Mouse (Mus musculus) embryonic stem cell, embryonic (primary cell): ENCODE measurements around the gene Micu1.

Experiments
- CTCF ChIA-PET, 4 experiments: fragments of 300-600 bp in 2 of 4; fragments of 350-600 bp in 2 of 4; sonication (Branson Sonifier 250); formaldehyde crosslinking; loops; one replicate each; lab custom pipeline; 2022; ENCODE audit warnings: inconsistent platforms in 2 of 4; lab: Charles Lee
- POLR2A ChIA-PET, 4 experiments: fragments of 300-600 bp in 2 of 4; fragments of 350-600 bp in 2 of 4; sonication (Branson Sonifier 250); formaldehyde crosslinking; loops; one replicate each; lab custom pipeline; 2022; ENCODE audit warnings: antibody characterized with exemption in 4 of 4, inconsistent platforms in 1 of 4; lab: Charles Lee

The Micu1 gene

DNA sequence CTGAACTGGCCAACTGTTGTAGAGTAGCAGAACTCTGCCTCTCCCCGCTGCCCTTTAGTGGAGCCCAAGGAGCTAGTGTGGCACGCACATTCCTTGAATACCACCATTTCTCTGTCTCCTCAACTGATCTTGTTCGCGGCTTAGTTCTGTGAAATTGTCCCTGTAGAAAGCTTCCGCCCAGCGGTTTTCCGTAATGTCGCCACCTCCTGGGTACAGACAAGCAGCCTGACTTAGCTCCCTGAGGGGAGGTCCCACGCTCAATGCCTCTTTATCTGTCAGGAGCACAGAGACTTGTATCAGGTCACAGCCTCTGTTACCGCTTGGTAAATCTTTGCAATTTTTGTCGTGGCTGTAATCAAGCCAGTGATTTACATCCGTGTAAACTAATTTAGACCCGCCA, 110.7 kb downstream of the Micu1 start:
- CTCF ChIA-PET: interaction anchor here in 3 of 4 experiments (0.6 to 2.2 kb wide), 22 partner anchors 10 to 434 kb away, joined by 3 to 9 read pairs (median 4); no protein-coding TSS in a partner anchor

DNA sequence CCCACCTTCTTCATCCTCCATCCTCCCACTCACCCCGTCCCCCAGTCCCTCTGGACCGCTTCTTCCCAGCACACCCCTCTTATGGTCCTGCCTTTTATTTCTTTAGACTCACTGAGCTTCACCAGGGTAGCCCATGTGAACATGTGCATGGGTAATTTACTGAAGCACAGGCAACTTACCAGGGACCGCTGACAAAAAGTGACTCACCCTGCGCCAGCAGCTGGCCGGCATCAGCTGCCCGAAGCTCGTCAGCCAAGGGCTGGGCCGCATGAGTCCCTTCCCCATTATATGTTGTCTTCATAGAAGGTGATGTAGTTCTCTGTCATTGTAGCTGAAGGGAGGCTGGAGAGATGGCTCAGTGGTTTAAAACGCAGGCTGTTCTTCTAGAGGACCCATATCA, 111.5 kb downstream of the Micu1 start:
- CTCF ChIA-PET: interaction anchor here (0.6 to 2.2 kb wide), 15 partner anchors 9 to 869 kb away, joined by 3 to 18 read pairs (median 4); no protein-coding TSS in a partner anchor
- POLR2A ChIA-PET: interaction anchor here in 2 of 4 experiments (0.8 to 2.2 kb wide), 6 partner anchors 11 to 521 kb away, joined by 3 to 7 read pairs (median 4); no protein-coding TSS in a partner anchor

More for the DNA sequence above, 110.7 kb downstream of the Micu1 start:
- POLR2A ChIA-PET: interaction anchor here (0.6 to 2.2 kb wide), 14 partner anchors 8 to 489 kb away, joined by 3 to 7 read pairs (median 3); partner anchors contain the start of gene P4ha1 (in 1 of the 4)

DNA sequence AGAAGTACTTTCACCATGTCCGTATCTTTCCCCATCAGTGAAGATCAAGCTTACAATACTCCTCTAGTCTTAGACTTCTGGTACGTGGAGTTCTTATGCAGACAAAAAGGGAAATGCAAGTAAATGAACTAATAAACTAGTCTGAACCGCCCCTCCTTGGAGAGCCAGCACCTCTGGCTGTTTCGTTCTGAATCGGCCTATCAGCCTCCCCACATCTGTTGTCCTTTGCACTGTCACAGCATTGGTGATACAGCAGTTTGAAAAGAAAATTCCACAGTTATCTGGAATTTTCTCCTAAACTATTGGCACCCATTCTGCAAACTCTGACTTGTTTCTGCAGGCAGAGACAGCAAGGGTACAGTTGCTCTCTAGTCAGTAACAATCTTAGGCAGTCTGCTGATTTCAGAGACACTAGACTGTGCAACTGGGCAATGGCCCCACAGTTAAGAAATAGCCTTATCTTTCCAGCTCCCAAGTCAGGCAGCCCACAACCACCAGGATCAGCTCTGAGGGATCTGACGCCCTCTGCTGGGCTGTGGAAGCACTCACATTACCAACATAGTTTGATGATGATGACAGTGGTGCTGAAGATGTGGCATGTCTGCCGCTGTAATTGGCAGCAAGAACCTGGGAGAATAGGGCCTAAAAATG, 112.4 kb downstream of the Micu1 start:
- CTCF ChIA-PET: interaction anchor here (0.6 to 2.2 kb wide), 21 partner anchors 10 to 870 kb away, joined by 3 to 18 read pairs (median 4); no protein-coding TSS in a partner anchor
- POLR2A ChIA-PET: interaction anchor here in 2 of 4 experiments (0.5 to 1.0 kb wide), 6 partner anchors 10 to 491 kb away, joined by 3 to 9 read pairs (median 4); partner anchors contain the start of genes Mcu (in 1 of the 2) and P4ha1 (in 1 of the 2)

DNA sequence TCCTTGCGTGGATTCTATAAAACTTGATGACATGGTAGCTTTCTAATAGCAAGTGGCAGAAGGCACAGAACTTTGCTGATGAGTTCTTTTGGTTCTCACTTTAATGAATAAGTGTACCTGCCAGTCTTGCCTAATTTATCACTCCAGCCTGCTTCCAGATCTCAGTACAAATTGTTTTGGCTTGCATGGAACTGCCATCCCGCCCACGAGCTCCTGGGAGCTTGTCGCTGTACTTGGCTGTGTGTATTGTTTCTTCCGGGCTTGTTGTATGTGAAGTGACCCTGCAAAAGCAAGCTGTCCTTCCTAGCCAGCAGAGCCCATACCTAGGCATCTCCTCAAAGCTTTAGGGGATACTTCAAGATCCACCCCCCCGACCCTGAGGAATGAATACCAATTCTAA, 114.3 kb downstream of the Micu1 start:
- CTCF ChIA-PET: interaction anchor here (0.5 to 1.1 kb wide), 5 partner anchors 49 to 325 kb away, joined by 3 to 9 read pairs (median 4); no protein-coding TSS in a partner anchor

DNA sequence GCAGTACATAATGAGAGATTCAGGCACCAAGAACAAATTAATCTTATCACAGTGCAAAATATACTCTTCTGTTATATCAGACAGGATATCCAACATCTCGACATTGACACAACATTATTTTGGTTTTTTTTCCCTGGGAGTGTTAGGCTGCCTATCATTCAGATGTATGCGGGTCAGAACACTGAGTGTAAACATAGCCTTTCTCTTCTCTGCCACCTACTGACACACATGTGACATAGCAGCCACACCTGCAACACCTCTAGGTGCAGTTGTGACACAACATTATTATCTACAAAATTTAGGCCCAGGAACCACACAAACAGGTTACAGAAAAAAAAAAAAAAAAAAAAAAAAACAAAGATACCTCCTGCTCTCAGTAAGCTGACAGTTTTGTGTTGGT, 115.3 kb downstream of the Micu1 start:
- CTCF ChIA-PET: interaction anchor here (0.6 to 1.0 kb wide), 18 partner anchors 10 to 1217 kb away, joined by 3 to 10 read pairs (median 4); partner anchors contain the start of gene Anapc16 (in 1 of the 4)
- POLR2A ChIA-PET: interaction anchor here in 3 of 4 experiments (0.7 to 1.3 kb wide), 3 partner anchors 132 to 953 kb away, joined by 3 to 6 read pairs (median 5); partner anchors contain the start of gene P4ha1 (in 1 of the 3)

More for the DNA sequence above, 114.3 kb downstream of the Micu1 start:
- POLR2A ChIA-PET: interaction anchor here in 3 of 4 experiments (0.7 to 0.9 kb wide), 5 partner anchors 100 to 952 kb away, joined by 3 to 6 read pairs (median 3); partner anchors contain the start of genes Gm10322 (in 1 of the 3) and P4ha1 (in 1 of the 3)

DNA sequence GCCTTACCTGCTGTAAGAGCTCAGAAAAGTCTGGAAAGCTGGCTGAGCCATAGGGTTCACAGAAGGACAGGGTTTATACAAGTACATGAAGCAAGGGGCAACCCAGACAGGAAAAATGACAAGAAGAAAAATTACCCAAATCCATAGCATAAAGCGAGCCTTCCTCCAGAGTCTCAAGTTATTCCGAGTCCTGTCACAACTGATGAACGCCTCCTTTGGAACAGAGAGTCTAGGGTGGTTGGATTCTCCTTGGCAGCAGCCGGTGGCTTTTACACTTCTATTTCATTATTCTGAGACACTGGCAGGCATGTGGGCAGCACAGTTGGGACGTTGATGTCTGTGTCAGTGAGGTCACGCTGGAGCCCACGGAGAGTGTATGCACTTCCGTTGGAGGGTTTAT, 115.7 kb downstream of the Micu1 start:
- ChIA-PET CTCF (interaction anchor here (0.6 to 1.4 kb wide), 18 partner anchors 9 to 1217 kb away, joined by 3 to 10 read pairs (median 4); partner anchors contain the start of gene Anapc16 (in 1 of the 4)), POLR2A (interaction anchor here in 2 of 4 experiments (0.7 to 1.3 kb wide), 2 partner anchors 131 to 495 kb away, joined by 3 to 5 read pairs; partner anchors contain the start of gene P4ha1 (in 1 of the 2))

DNA sequence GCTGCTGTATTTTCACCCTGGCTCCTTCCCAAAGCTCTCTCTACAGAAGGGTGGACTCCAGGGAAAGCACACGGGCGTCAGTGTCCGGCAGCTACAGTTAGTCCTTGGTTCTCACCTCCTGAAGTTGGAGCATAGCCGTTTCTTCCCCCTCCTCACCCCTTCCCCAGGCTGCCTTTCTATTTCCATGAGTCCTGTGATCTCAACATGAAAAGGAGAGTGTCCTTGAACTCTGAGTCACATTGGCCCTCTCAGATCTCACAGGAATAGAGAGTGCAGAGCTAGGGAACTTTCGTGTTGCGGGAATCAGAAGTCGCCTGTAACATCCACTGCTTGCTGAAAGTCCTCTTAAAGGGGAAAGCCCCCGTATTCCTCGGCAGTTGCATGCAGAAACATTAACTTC, 116.9 kb downstream of the Micu1 start:
- ChIA-PET POLR2A (interaction anchor here in 1 of 4 experiments (1.2 to 1.3 kb wide), 2 partner anchors 496 kb away, joined by 3 read pairs; partner anchors contain the start of gene P4ha1), CTCF (interaction anchor here (0.5 to 3.1 kb wide), 9 partner anchors 11 to 368 kb away, joined by 3 to 9 read pairs (median 4); no protein-coding TSS in a partner anchor)

DNA sequence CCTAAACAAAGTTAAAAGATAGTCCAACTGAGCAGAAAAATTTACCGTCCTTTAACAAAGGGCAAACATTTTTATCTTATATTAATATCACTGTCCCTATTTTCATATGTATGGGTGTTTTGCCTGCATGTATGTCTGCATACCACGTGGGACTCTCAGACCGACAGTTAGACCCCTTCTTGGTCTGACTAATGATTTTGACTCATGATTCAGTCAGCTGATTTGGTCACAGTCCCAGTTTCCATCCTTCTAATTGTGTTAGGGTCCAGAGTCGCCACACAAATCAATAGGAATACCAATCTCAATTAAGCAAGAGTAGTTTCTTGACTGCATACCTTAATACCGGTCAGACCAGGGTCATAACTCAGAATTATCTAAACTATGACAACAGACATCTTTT, 118.6 kb downstream of the Micu1 start:
- ChIA-PET CTCF (interaction anchor here in 1 of 4 experiments (1.0 to 3.1 kb wide), 2 partner anchors 26 to 44 kb away, joined by 4 to 9 read pairs; no protein-coding TSS in a partner anchor), POLR2A (interaction anchor here in 1 of 4 experiments (1.0 to 1.4 kb wide), 2 partner anchors 8 to 44 kb away, joined by 3 to 4 read pairs; no protein-coding TSS in a partner anchor)

DNA sequence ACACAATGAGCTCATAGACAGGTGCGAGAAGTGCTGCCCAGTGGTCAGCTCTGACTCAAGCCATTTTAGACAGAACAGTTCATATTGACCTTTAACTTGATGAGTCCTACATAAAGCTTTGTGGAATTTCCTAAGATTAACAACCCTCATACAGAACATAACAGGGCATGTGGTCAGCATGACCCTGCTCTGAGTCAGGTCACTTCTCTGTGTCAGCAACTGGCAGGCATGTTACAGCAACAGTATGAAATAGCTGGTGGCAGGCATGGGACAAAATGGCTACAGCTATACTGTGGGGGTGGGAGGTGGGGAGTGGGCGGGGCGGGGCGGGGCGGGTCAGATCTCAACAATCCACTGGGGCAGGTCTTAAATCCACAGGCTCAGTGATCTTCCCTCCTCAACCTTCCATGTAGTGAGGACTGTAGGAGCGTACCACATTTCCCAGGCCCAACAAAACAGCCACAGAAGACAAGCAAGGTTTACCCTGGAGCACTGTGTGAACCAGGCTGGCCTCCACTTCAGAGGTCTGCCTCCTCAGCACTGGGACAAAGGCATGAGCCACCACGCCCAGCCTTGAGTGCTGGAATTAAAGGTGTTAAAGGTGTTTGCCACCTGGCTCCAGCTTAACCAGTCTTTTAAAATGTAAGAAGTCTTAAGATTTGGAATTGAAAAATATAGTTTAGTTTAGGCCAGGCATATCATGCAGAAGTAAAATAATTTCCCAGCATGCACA, 119.2 kb downstream of the Micu1 start:
- POLR2A ChIA-PET: interaction anchor here in 2 of 4 experiments (0.7 to 1.4 kb wide), 2 partner anchors 9 to 156 kb away, joined by 3 read pairs; no protein-coding TSS in a partner anchor
- CTCF ChIA-PET: interaction anchor here in 2 of 4 experiments (0.6 to 3.1 kb wide), 4 partner anchors 25 to 129 kb away, joined by 3 to 9 read pairs (median 4); no protein-coding TSS in a partner anchor

DNA sequence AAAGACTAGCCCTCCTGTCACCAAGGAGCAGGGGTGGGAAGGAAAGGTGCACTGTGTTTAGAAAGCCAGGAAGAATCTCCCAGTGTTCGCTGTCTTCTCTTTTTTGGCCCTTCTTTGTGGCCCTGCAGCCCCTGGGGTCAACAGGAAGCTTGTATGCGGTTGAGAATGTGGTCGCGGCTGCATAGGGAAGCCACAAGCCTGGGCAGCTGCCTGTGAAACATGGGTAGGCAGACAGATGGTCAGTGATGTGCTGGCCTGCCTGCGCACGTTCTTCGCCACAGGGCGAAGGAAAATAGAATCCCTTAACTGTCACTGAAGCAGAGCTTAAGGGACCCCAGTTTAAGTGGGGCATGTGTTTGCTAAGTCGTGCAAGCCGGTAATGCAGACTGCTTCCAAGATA, 120.6 kb downstream of the Micu1 start:
- ChIA-PET CTCF (interaction anchor here in 1 of 4 experiments (1.9 kb wide), 1 partner anchor 10 kb away, joined by 5 read pairs; no protein-coding TSS in a partner anchor), POLR2A (no interaction called here)

DNA sequence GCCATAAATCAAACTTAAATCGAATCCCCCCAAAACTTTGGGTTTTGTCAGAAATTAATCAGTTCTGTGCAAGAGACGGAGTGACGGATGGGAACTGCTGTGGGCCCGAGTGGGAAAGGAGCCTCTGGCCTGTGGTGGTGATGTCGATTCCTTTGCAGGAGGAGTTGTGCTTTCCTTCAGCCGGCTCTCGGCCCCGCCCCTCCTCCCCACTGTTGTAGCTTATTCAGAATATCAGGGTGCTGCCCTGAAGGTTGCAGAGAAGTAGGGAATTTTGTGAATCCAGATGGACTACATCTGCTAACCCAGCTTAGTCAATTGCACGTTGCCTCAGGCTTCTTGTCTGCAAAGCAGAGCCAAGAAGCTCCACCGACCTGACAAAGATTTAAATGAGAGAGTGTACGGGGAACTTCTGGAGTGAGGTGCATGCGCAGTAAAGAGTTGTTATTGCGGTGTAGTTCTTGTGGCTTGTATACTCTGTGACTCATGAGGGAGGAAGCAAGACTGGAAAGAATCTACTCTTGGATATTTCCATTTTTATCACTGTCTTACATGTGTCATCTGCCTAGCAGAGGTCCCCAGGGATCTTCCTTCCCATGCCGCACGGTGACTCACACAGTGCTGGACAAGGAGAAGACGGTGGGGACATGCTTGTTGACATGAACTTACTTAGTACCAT, 123.0 kb downstream of the Micu1 start:
- POLR2A ChIA-PET: interaction anchor here in 3 of 4 experiments (0.5 to 1.4 kb wide), 3 partner anchors 11 to 35 kb away, joined by 3 to 4 read pairs (median 3); no protein-coding TSS in a partner anchor
- CTCF ChIA-PET: interaction anchor here in 3 of 4 experiments (0.6 to 1.0 kb wide), 4 partner anchors 12 to 74 kb away, joined by 3 to 5 read pairs (median 3); no protein-coding TSS in a partner anchor

DNA sequence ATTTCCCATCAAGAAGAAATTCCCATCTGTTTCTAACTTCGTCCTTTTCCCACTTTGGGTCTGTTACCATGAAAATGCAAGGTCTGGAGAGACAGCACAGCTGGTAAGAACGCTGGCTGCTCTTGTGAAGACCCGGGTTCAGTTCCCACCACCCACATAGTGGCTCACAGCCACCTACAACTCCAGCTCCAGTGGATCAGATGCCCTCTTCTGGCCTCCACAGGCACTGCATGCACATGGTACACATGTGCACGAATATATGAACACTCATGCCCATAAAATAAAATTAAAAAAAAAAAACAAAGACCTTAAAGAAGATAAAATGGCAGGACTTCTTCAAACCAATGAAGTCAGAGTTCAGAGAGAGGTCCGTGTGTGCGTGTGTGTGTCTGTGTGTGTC, 127.6 kb downstream of the Micu1 start:
- ChIA-PET CTCF (interaction anchor here in 2 of 4 experiments (0.5 to 2.6 kb wide), 5 partner anchors 11 to 162 kb away, joined by 3 to 8 read pairs (median 3); no protein-coding TSS in a partner anchor), POLR2A (interaction anchor here in 1 of 4 experiments (1.3 kb wide), 1 partner anchor 10 kb away, joined by 4 read pairs; no protein-coding TSS in a partner anchor)

DNA sequence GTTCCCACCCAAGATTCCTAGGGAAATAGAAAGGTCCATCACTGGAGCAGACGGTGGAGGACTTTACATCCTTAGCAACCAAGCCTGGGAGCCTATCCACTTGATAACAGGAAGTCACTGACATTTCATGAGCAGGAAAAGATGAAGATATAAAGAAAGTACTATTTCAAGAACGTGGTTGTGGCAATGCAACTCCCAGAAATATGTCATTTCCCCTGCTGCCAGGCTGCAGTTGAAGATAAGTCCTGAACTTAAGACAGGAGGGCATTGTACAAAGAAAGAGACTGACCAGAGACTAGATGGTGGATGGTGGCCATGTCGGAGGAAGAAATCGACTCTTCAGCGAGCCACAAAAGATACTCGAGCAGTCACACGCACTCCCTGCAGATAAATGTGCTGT, 129.7 kb downstream of the Micu1 start:
- CTCF ChIA-PET: no interaction called here
- POLR2A ChIA-PET: interaction anchor here in 1 of 4 experiments (0.7 kb wide), 1 partner anchor 539 kb away, joined by 4 read pairs; no protein-coding TSS in a partner anchor

DNA sequence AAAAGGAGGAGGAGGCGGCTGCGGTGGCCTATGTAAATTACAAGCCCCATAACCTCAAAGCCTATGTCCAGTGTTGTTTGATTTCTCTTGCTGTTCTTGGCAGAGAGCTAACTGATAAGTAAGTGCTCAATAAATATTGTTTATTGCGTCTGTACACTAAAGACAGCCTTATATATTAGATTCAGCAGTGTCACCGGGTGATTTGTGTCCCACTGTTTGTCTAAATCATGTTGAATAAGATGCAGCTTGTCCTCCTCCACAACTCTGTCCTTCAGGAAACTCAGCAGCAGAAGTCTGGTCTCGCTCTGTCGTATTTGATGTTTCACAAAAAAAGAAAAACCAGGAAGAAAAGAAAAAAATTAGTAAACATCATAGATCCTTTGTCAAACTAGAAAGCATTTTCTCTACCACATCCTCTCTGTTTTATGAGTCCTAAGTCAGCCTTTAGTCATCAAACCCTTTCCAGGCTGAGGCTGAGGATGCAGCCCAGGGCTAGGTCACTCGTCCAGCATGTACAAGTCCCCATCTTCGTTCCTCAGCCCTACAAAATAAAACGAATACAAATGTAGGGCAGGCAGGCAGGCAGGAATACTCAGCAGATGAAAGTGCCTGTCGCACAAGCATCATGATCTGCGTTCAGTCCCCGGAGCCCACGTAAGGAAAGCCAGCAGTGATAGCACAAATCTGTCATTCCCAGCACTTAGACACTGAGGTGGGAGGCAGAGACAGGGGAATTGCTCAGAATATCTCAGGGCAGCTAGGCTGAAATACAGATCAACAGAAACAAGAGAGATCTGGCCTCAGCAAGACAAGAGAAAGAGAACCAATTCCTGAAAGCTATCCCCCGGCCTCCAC, 133.3 kb downstream of the Micu1 start:
- POLR2A ChIA-PET: no interaction called here
- CTCF ChIA-PET: no interaction called here

DNA sequence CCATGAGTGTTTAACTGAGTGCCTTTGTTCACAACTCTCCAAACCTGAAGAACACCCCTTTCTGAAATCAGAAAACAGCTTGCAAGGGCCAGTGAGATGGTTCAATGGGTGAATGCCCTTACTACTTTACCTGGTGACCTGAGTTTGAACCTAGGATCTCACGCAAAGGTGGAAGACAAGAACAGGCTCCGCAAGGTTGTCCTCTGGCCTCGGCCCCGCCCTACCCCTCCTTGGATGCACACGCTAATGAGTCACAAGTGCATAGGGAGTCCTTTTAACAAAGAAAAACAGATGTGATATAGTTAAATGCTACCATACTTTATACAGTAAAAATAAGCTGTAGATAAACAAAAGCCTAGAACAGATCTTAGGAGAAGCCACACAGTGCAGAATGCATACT, 135.2 kb downstream of the Micu1 start:
- POLR2A ChIA-PET: interaction anchor here in 1 of 4 experiments (0.7 to 1.5 kb wide), 3 partner anchors 22 to 482 kb away, joined by 3 to 5 read pairs (median 3); no protein-coding TSS in a partner anchor

DNA sequence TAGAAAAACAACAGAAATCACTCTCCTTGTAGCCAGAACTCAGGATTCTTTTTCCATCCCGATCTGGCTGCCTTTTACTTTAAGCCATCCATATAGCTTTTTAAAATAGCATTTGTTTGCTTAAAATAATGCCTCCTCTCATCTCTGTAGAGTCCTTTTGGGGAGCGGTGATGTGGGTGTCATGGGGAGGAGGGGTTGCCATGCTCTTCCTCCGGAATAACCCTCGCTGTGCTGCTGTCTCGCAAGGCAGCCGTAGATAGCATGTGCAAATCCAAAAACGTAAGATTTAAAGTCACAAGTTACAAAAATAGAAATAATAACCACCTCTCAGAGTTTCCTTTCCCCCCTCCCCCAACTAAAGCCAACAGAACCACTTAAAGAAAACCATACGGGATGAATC, 139.2 kb downstream of the Micu1 start:
- ChIA-PET CTCF (no interaction called here), POLR2A (interaction anchor here in 1 of 4 experiments (1.9 kb wide), 1 partner anchor 11 kb away, joined by 4 read pairs; no protein-coding TSS in a partner anchor)

More for the DNA sequence above, 135.2 kb downstream of the Micu1 start:
- CTCF ChIA-PET: interaction anchor here in 2 of 4 experiments (0.6 to 1.1 kb wide), 2 partner anchors 9 to 20 kb away, joined by 4 read pairs; no protein-coding TSS in a partner anchor
